Comparison of ENCODE assay signal across 19 mouse cellular contexts in the genomic region with DNA sequence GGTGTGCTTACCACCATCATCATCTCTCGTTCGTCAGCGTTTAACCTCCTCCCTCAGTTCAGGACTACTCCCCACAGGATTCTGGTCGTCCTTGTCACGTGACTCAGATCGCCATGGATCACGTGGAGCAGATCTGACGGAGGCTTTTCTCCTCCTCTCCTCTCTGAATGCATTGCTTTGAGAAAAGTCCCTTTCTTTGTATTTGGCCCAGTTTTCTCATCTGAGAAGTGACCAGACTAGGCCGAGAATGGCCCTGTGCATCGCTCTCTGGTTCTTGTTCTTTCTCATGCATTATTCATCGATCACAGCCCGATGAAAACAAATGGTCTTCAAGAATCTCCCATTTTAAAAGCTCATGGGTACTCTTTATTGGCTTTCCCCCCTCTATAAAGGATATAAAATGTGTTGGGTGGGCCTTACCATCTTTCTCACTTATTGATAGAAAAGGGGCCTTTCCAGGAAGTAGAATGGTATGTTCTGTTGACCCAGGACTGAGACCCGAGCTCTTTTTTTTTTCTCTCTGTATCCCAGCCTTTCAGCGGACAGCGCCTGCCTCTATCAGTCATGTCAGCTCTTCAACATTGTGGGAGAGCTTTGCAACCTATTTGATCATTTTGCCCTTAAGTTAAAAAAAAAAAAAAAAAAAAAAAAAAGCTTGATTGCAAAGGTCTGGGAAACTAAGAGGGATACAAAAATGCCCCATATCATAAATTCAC. TPM values are rescaled to one million over a fixed set of nuclear protein-coding genes. Genes with fewer than 3 reads are reported as not detected.
DNase-seq lines count a peak whose midpoint lies in the region; ATAC-seq and TF ChIP-seq lines count a peak whose summit lies in the region.
"Had no signal": no experiment of that assay in that cellular context is flagged by ENCODE, and none has a peak within 500 bp of the region (broad histone marks: within the 10 kb centered on the region; RNA-seq: fewer than 3 reads in every experiment).

No protein-coding gene starts in this region.

- no peak overlapping the region for H3K9ac ChIP-seq in heart, embryonic 13.5 days
- no peak overlapping the region for H3K9ac ChIP-seq in lung, embryonic 16.5 days (ENCODE audit: low read length)
- no peak overlapping the region for H3K9ac ChIP-seq in lung, postnatal 0 days (replicated peaks; ENCODE audit: low read depth)
- no peak overlapping the region for H3K9ac ChIP-seq in hindbrain, embryonic 13.5 days
- no peak overlapping the region for H3K9ac ChIP-seq in neural tube, embryonic 14.5 days (replicated peaks; ENCODE audit: low read depth, low read length)
- H3K9ac ChIP-seq: embryonic facial prominence, embryonic 12.5 days; liver, embryonic 15.5 days had no signal

- DNase-seq in heart, postnatal 4 days, result no peak
- DNase-seq in lung, postnatal 0 days (ENCODE audit: low spot score), result no peak
- no peak for DNase-seq in spleen, postnatal 4 days (ENCODE audit: low spot score in 2 of 2)
- DNase-seq: cerebellum, adult 18-20 months; heart, adult 2 months; heart, postnatal 36 days; left cerebral cortex, postnatal 4 days; thymus, postnatal 14 days had no signal

- H3K4me1 ChIP-seq in heart, embryonic 13.5 days, result peaks cover 22% of the 10 kb centered on the region
- H3K4me1 ChIP-seq in lung, embryonic 16.5 days (replicated peaks; ENCODE audit: control insufficient read depth, insufficient read depth, low read length), result peaks cover 19% of the 10 kb centered on the region
- H3K4me1 ChIP-seq in lung, postnatal 0 days (ENCODE audit: insufficient read depth, low read depth, low read length), result peaks cover 6% of the 10 kb centered on the region; the same call in 1 of the 2 replicates
- peaks cover 26% of the 10 kb centered on the region for H3K4me1 ChIP-seq in hindbrain, embryonic 13.5 days (replicated peaks)
- H3K4me1 ChIP-seq in neural tube, embryonic 14.5 days (ENCODE audit: control insufficient read depth, insufficient read depth, low read length), result peaks cover 7% of the 10 kb centered on the region; the same call in 1 of the 2 replicates
- H3K4me1 ChIP-seq: liver, embryonic 15.5 days had no signal

- ATAC-seq in heart, embryonic 13.5 days (ENCODE audit: extremely low read depth, insufficient number of reproducible peaks, low FRiP score, low TSS enrichment), result no peak
- no peak for ATAC-seq in lung, embryonic 16.5 days (ENCODE audit: low read depth)
- ATAC-seq in lung, postnatal 0 days, result no peak
- no peak for ATAC-seq in hindbrain, embryonic 13.5 days (ENCODE audit: low FRiP score)
- ATAC-seq in neural tube, embryonic 14.5 days (ENCODE audit: low read depth), result peak; percentile 41
- ATAC-seq in erythroblast, adult 5-6 weeks (replicated peaks; ENCODE audit: low FRiP score, poor library complexity, severe bottlenecking), result no peak
- ATAC-seq: activated CD4-positive, CD25-positive, alpha-beta regulatory T cell, adult 4 months had no signal

- H3K4me3 ChIP-seq in heart, embryonic 13.5 days, result no peak overlapping the region
- H3K4me3 ChIP-seq in lung, embryonic 16.5 days (ENCODE audit: low read length), result no peak overlapping the region
- H3K4me3 ChIP-seq in lung, postnatal 0 days (ENCODE audit: low read depth, low read length), result no peak overlapping the region
- no peak overlapping the region for H3K4me3 ChIP-seq in hindbrain, embryonic 13.5 days
- H3K4me3 ChIP-seq in neural tube, embryonic 14.5 days (ENCODE audit: low read depth, low read length), result no peak overlapping the region
- H3K4me3 ChIP-seq: embryonic facial prominence, embryonic 12.5 days; heart, adult 2 months; liver, embryonic 15.5 days had no signal

- 0 out of 2 replicates have a peak overlapping the region, but pooled peaks have one; percentile 0 for H3K4me2 ChIP-seq in heart, embryonic 13.5 days
- no peak overlapping the region for H3K4me2 ChIP-seq in lung, embryonic 16.5 days (ENCODE audit: low read depth, low read length)
- H3K4me2 ChIP-seq in lung, postnatal 0 days (replicated peaks; ENCODE audit: low read depth, low read length), result no peak overlapping the region
- H3K4me2 ChIP-seq in hindbrain, embryonic 13.5 days, result no peak overlapping the region
- H3K4me2 ChIP-seq in neural tube, embryonic 14.5 days (ENCODE audit: low read depth, low read length), result no peak overlapping the region
- H3K4me2 ChIP-seq: embryonic facial prominence, embryonic 12.5 days; liver, embryonic 15.5 days had no signal

- no peak for TF ChIP-seq CTCF in lung, postnatal 0 days (IDR thresholded peaks at IDR 0.05)

- H3K36me3 ChIP-seq in heart, embryonic 13.5 days, result no peaks in the 10 kb centered on the region
- no peaks in the 10 kb centered on the region for H3K36me3 ChIP-seq in lung, embryonic 16.5 days (ENCODE audit: control insufficient read depth, insufficient read depth, low read length)
- no peaks in the 10 kb centered on the region for H3K36me3 ChIP-seq in lung, postnatal 0 days (ENCODE audit: insufficient read depth, low read length)
- no peaks in the 10 kb centered on the region for H3K36me3 ChIP-seq in hindbrain, embryonic 13.5 days
- H3K36me3 ChIP-seq in neural tube, embryonic 14.5 days (ENCODE audit: control insufficient read depth, insufficient read depth, low read length), result no peaks in the 10 kb centered on the region
- H3K36me3 ChIP-seq: embryonic facial prominence, embryonic 12.5 days; liver, embryonic 15.5 days had no signal

- H3K27ac ChIP-seq in heart, embryonic 13.5 days (replicated peaks), result peak overlapping the region; percentile 37
- peak overlapping the region; percentile 61 for H3K27ac ChIP-seq in lung, embryonic 16.5 days (ENCODE audit: low read length)
- H3K27ac ChIP-seq in lung, postnatal 0 days (ENCODE audit: low read length), result no peak overlapping the region
- peak overlapping the region; percentile 46 for H3K27ac ChIP-seq in hindbrain, embryonic 13.5 days
- H3K27ac ChIP-seq in neural tube, embryonic 14.5 days (ENCODE audit: low read depth, low read length), result peak overlapping the region; percentile 35; the same call in 1 of the 2 replicates
- H3K27ac ChIP-seq: heart, adult 2 months; liver, embryonic 15.5 days had no signal

- TF ChIP-seq EP300 in lung, postnatal 0 days (IDR thresholded peaks at IDR 0.05), result no peak

- no peaks in the 10 kb centered on the region for H3K9me3 ChIP-seq in heart, embryonic 13.5 days
- H3K9me3 ChIP-seq in lung, embryonic 16.5 days (ENCODE audit: control insufficient read depth, low read length), result no peaks in the 10 kb centered on the region
- H3K9me3 ChIP-seq in lung, postnatal 0 days (ENCODE audit: low read length), result no peaks in the 10 kb centered on the region
- H3K9me3 ChIP-seq in hindbrain, embryonic 13.5 days, result no peaks in the 10 kb centered on the region
- no peaks in the 10 kb centered on the region for H3K9me3 ChIP-seq in neural tube, embryonic 14.5 days (ENCODE audit: control insufficient read depth, low read length)
- H3K9me3 ChIP-seq: embryonic facial prominence, embryonic 12.5 days; liver, embryonic 15.5 days had no signal

- H3K27me3 ChIP-seq in heart, embryonic 13.5 days (replicated peaks), result no peaks in the 10 kb centered on the region; the same call in 1 of the 2 replicates
- H3K27me3 ChIP-seq in lung, embryonic 16.5 days (ENCODE audit: control insufficient read depth, insufficient read depth, low read depth, low read length), result no peaks in the 10 kb centered on the region
- no peaks in the 10 kb centered on the region for H3K27me3 ChIP-seq in lung, postnatal 0 days (replicated peaks; ENCODE audit: insufficient read depth, low read length)
- no peaks in the 10 kb centered on the region for H3K27me3 ChIP-seq in hindbrain, embryonic 13.5 days
- no peaks in the 10 kb centered on the region for H3K27me3 ChIP-seq in neural tube, embryonic 14.5 days (ENCODE audit: control insufficient read depth, insufficient read depth, low read length)
- H3K27me3 ChIP-seq: embryonic facial prominence, embryonic 12.5 days; liver, embryonic 15.5 days had no signal

- WGBS in heart, embryonic 13.5 days, result 75% methylated on average over 15 of the region's 15 CpGs
- 80% methylated on average over 15 of the region's 15 CpGs for WGBS in lung, embryonic 16.5 days
- 83% methylated on average over 15 of the region's 15 CpGs for WGBS in lung, postnatal 0 days
- 40% methylated on average over 15 of the region's 15 CpGs for WGBS in hindbrain, embryonic 13.5 days
- 19% methylated on average over 15 of the region's 15 CpGs for WGBS in neural tube, embryonic 14.5 days

RNA-seq across cellular contexts. Expression of a gene that starts 20.5 kb away (rescaled TPM):
- not detected in 2 replicates for polyA plus RNA-seq in heart, embryonic 13.5 days (2015; fragmentation: Nextera tagmentation; extraction: Ambion mirVana)
- not detected for total RNA-seq in heart, postnatal 4 days (2021)
- 0.34 and 0.82 TPM in 2 replicates for polyA plus RNA-seq in lung, embryonic 16.5 days (2015; fragmentation: Nextera tagmentation; extraction: Ambion mirVana)
- 0.16 TPM in 1 of 2 replicates, not detected in the other for polyA plus RNA-seq in lung, postnatal 0 days (2015; fragmentation: Nextera tagmentation; extraction: Ambion mirVana)
- not detected in 2 replicates for polyA plus RNA-seq in hindbrain, embryonic 13.5 days (2015; fragmentation: Nextera tagmentation; extraction: Ambion mirVana)
- not detected in 2 replicates for polyA plus RNA-seq in neural tube, embryonic 14.5 days (2014; fragmentation: Nextera tagmentation; extraction: Ambion mirVana)
- total RNA-seq in erythroblast, adult 5-6 weeks (2015; ENCODE audit: low replicate concordance), result not detected in 2 replicates
- not detected in 2 replicates for total RNA-seq in erythroblast, adult 5-6 weeks (2017; ENCODE audit: low replicate concordance)
- total RNA-seq: heart, adult 2 months; heart, postnatal 36 days; layer of hippocampus, postnatal 14 days; left cerebral cortex, postnatal 4 days; megakaryocyte, adult 5-6 weeks had no signal
- polyA plus RNA-seq: activated CD4-positive, CD25-positive, alpha-beta regulatory T cell, adult 4 months; embryonic facial prominence, embryonic 12.5 days; frontal cortex, adult 2 months; heart, adult 2 months; liver, embryonic 15.5 days had no signal
